Mouse (Mus musculus) myocyte (in vitro differentiated cells): ENCODE results near the gene Pprc1. TPM values are rescaled to one million over a fixed set of nuclear protein-coding genes. Genes with fewer than 3 reads are reported as not detected.
A peak's percentile ranks its signal among the peaks of the same experiment; 100 is the strongest.

ENCODE experiments used
- H3K27me3 ChIP-seq: one replicate; pipeline ENCODE4 v1.6.1; 2011; ENCODE audit not compliant: control insufficient read depth, insufficient read depth, insufficient read length
- H3K36me3 ChIP-seq: one replicate; pipeline ENCODE4 v1.6.1; 2011; ENCODE audit not compliant: control insufficient read depth, insufficient read depth
- H3K4me2 ChIP-seq: one replicate; pipeline ENCODE4 v1.6.1; 2011; ENCODE audit warnings: low read depth, control low read depth
- H3K4me3 ChIP-seq: one replicate; pipeline ENCODE4 v1.5.1; 2011; ENCODE audit warnings: mild to moderate bottlenecking, control low read depth, moderate library complexity
- H3K79me2 ChIP-seq: one replicate; pipeline ENCODE4 v1.6.1; 2011; ENCODE audit not compliant: control insufficient read depth, insufficient read depth
- H3ac ChIP-seq: one replicate; pipeline ENCODE4 v1.6.1; 2011; ENCODE audit not compliant: control insufficient read depth, insufficient read length
- CEBPB ChIP-seq: IDR thresholded peaks from 2 replicates; pipeline ENCODE4 v1.6.1; 2011; ENCODE audit warnings: mild to moderate bottlenecking, moderate library complexity; ENCODE audit not compliant: poor library complexity, insufficient read depth, severe bottlenecking
- E2F4 ChIP-seq: IDR thresholded peaks from one replicate; pipeline ENCODE4 v1.6.1; 2011; ENCODE audit warnings: mild to moderate bottlenecking, control low read depth, moderate library complexity; ENCODE audit not compliant: insufficient read depth
- MAX ChIP-seq: IDR thresholded peaks from one replicate; pipeline ENCODE4 v1.6.1; 2011; ENCODE audit warnings: low read depth, mild to moderate bottlenecking, control low read depth
- MYOD1 ChIP-seq, 3 experiments: IDR thresholded peaks; one replicate each; pipeline ENCODE4 v1.6.1; 2011; ENCODE audit warnings: control low read depth in 2 of 3, low read depth in 2 of 3, mild to moderate bottlenecking in 2 of 3, moderate library complexity in 1 of 3; ENCODE audit not compliant: insufficient read length in 2 of 3, control insufficient read depth in 1 of 3
- MYOG ChIP-seq, 3 experiments: IDR thresholded peaks; one replicate each; pipeline ENCODE4 v1.6.1; 2011; ENCODE audit warnings: control low read depth in 2 of 3, low read depth in 2 of 3, mild to moderate bottlenecking in 2 of 3; ENCODE audit not compliant: insufficient read length in 2 of 3, control insufficient read depth in 1 of 3, insufficient read depth in 1 of 3
- POLR2A ChIP-seq: IDR thresholded peaks from one replicate; pipeline ENCODE4 v1.6.1; 2011; ENCODE audit warnings: low read depth, mild to moderate bottlenecking, control low read depth, moderate library complexity; ENCODE audit not compliant: insufficient read length
- POLR2AphosphoS2 ChIP-seq: IDR thresholded peaks from one replicate; pipeline ENCODE4 v1.6.1; 2011; ENCODE audit warnings: low read depth, control low read depth; ENCODE audit not compliant: insufficient read length
- REST ChIP-seq: IDR thresholded peaks from one replicate; pipeline ENCODE4 v1.6.1; 2011; ENCODE audit warnings: mild to moderate bottlenecking, control low read depth, moderate library complexity; ENCODE audit not compliant: insufficient read depth, insufficient read length
- SRF ChIP-seq: IDR thresholded peaks from one replicate; pipeline ENCODE4 v1.6.1; 2011; ENCODE audit warnings: low read depth; ENCODE audit not compliant: control insufficient read depth, insufficient read length
- TCF12 ChIP-seq: IDR thresholded peaks from one replicate; pipeline ENCODE4 v1.6.1; 2011; ENCODE audit warnings: mild to moderate bottlenecking, control low read depth; ENCODE audit not compliant: poor library complexity, insufficient read depth, severe bottlenecking
- TCF3 ChIP-seq: IDR thresholded peaks from one replicate; pipeline ENCODE4 v1.6.1; 2011; ENCODE audit warnings: low read depth, control low read depth; ENCODE audit not compliant: insufficient read length
- USF1 ChIP-seq: IDR thresholded peaks from one replicate; pipeline ENCODE4 v1.6.1; 2011; ENCODE audit warnings: low read depth, mild to moderate bottlenecking, control low read depth, moderate library complexity
- polyA plus RNA-seq: library from polyadenylated mRNA; unstranded; fragments of >200 nt; fragmentation: generic; extraction: Trizol; gene quantifications from one replicate; pipeline ENCODE4 v1.2.1, GENCODE M21; 2012; ENCODE audit warnings: missing spikeins

Pprc1 gene
- polyA plus RNA-seq, 1 experiment, result 19.7 TPM

DNA sequence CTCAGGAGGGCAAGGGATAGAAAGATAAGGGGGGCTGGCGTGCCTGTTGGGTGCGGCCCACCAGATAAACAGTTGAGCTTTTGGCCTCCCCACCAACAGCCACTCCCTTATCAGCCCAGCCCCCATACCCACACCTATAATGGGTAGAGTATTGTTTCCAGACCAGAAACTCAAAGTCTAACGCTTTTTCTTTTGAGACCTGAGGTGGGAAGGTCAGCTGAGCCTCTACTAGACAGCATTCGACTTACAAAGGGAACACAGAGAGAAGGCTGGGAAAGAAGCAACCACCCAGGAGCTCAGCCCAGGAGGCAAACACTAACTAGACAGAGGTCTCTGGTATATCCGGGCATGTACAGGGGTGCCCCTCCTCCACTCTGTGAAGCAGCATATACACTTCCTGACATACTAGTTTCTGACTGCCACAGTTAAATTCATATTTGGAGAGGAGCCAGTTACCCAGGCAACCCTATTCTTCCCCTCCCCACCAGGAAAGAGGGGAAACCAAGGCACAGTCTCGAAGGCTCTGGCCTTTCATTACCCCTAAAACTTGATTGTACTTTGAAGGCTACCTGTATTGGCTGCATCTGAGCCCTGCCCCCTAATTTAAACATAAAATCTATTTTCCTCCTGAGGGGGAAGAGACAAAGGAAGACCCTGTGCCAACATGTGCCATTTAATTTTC, 7.3 kb upstream of the Pprc1 start:
- no peak overlapping the region for H3K4me3 ChIP-seq
- peak overlapping the region; percentile 98 for H3K4me2 ChIP-seq
- peaks cover 58% of the 10 kb centered on the region for H3K79me2 ChIP-seq
- H3ac ChIP-seq, result no peak overlapping the region
- H3K36me3 ChIP-seq, result peaks cover 26% of the 10 kb centered on the region
- H3K27me3 ChIP-seq, result no peaks in the 10 kb centered on the region
- no peak for TF ChIP-seq MYOD1 (IDR thresholded peaks at IDR 0.05; ENCODE audit: control insufficient read depth in 1 of 3, insufficient read length in 2 of 3, low read depth in 2 of 3)
- TF ChIP-seq REST, result no peak
- no peak for TF ChIP-seq POLR2AphosphoS2
- no peak for TF ChIP-seq CEBPB
- TF ChIP-seq SRF, result no peak
- no peak for TF ChIP-seq MYOG (IDR thresholded peaks at IDR 0.05; ENCODE audit: control insufficient read depth in 1 of 3, insufficient read depth in 1 of 3, insufficient read length in 2 of 3, low read depth in 2 of 3)
- TF ChIP-seq USF1, result no peak
- TF ChIP-seq TCF3, result no peak

DNA sequence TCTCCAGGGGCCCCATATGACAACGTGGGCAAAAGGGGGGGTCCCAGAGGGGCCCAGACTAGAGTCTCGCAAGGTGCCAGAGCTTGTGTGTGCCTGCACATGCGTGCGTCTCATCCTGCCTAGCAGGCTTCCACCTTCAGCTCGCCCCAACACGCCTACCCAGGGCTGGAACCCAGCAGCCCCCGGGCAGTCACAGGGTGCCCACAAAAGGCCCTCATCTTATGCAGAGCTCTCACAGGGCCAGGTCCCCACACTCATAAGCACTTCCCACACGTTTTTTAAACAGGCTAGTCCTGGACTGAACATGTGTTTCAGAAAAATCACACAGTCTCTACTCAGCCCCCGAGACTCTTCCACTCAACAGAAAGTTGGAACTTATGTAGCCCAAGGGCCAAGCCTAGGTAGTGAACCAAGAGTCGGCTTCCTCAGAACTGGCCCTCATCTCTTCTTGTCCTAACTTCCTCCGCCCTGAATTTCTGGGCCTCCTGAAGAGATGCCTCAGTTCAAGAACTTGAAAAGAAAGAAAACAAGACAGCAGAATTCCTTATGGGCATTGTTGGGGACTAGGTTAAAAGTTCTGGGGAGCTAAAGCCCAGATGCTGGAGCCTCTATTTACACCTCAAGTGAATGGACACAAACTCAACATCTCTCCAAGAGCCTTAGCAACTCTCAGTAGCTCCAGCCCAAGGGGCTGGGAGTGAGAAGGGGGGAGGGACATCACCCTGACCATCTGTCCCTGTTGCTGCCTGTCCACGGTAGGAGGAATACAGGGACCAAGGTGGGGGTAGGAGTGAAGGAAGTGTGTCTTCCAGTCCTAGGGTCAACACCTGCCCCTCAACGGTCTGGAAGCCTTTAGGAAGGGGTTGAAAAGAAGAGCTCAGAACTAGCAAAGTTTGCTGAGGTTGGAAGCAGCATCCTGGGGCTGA, 6.5 kb upstream of the Pprc1 start:
- Histone ChIP-seq H3K4me2 (peak overlapping the region; percentile 98), H3K27me3 (no peaks in the 10 kb centered on the region), H3K4me3 (peak overlapping the region; percentile 42), H3ac (no peak overlapping the region), H3K36me3 (peaks cover 26% of the 10 kb centered on the region), H3K79me2 (peaks cover 66% of the 10 kb centered on the region)
- TF ChIP-seq POLR2AphosphoS2, result no peak
- TF ChIP-seq E2F4, result no peak
- no peak for TF ChIP-seq CEBPB
- no peak for TF ChIP-seq SRF
- TF ChIP-seq MYOD1 (IDR thresholded peaks at IDR 0.05; ENCODE audit: control insufficient read depth in 1 of 3, insufficient read length in 2 of 3, low read depth in 2 of 3), result no peak
- TF ChIP-seq REST, result no peak
- no peak for TF ChIP-seq TCF3
- no peak for TF ChIP-seq POLR2A
- TF ChIP-seq USF1, result no peak
- no peak for TF ChIP-seq MYOG (IDR thresholded peaks at IDR 0.05; ENCODE audit: control insufficient read depth in 1 of 3, insufficient read depth in 1 of 3, insufficient read length in 2 of 3, low read depth in 2 of 3)
- TF ChIP-seq TCF12, result no peak
- TF ChIP-seq MAX, result no peak

DNA sequence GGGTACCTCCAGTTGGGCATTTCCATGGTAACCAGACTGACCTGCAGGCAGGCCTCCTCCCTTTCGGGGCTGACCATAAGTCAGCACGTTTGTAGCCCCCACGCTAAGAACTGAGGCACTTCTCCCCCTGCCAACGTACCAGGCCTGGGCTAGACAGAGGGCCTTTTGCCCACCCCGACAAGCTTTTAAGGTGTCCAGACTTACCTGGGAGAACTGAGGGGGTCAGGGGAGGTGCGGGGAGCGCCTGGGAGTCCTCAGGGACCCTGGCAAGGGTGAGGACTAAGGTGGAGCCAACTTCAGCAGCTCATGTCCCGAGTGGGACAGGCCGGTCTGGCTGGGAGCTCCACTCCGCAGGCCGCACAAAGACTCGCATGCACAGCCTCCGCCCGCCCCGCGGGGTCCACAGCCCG, 5.8 kb upstream of the Pprc1 start:
- Histone ChIP-seq H3K27me3 (no peaks in the 10 kb centered on the region), H3K4me3 (peak overlapping the region; percentile 42), H3K4me2 (peak overlapping the region; percentile 98), H3K36me3 (peaks cover 21% of the 10 kb centered on the region), H3ac (peak overlapping the region; percentile 4), H3K79me2 (peaks cover 73% of the 10 kb centered on the region)
- TF ChIP-seq CEBPB (no peak), TCF12 (no peak), USF1 (no peak), MYOG (IDR thresholded peaks at IDR 0.05; ENCODE audit: control insufficient read depth in 1 of 3, insufficient read depth in 1 of 3, insufficient read length in 2 of 3, low read depth in 2 of 3) (no peak), POLR2AphosphoS2 (no peak), MAX (no peak), TCF3 (no peak), MYOD1 (IDR thresholded peaks at IDR 0.05; ENCODE audit: control insufficient read depth in 1 of 3, insufficient read length in 2 of 3, low read depth in 2 of 3) (no peak), POLR2A (no peak), E2F4 (no peak), REST (no peak), SRF (no peak)

DNA sequence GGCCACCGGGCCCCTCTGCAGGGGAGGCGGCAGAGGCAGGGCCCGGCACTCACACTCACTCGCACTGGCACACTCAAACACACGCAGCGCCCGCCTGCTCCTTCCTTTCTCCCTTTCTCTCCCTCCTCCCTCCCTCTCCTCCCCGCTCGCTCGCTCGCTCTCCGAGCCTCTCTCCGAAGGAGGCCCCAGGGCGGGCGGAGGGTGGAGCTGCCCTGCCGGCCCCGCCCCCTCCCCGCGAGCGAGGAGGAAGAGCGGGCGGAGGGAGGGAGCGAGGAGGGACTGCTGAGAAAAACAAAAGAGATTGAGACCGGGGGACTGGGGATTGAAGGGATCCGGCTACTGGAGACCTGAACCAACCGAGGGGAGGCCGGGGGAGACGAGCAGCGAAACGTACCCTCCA, 5.2 kb upstream of the Pprc1 start:
- H3K4me2 ChIP-seq, result peak overlapping the region; percentile 86
- peak overlapping the region; percentile 4 for H3ac ChIP-seq
- no peaks in the 10 kb centered on the region for H3K27me3 ChIP-seq
- peaks cover 15% of the 10 kb centered on the region for H3K36me3 ChIP-seq
- peak overlapping the region; percentile 42 for H3K4me3 ChIP-seq
- TF ChIP-seq CEBPB, result no peak
- peak; percentile 83 for TF ChIP-seq POLR2AphosphoS2
- no peak for TF ChIP-seq USF1
- peak; percentile 42 for TF ChIP-seq REST
- TF ChIP-seq POLR2A, result peak; percentile 93
- H3K79me2 ChIP-seq, result peaks cover 79% of the 10 kb centered on the region
